Comparison of ENCODE assay signal across 8 mouse cellular contexts in genomic region chr19:5802011-5802786, GRCm38 (mm10). TPM values are rescaled to one million over a fixed set of nuclear protein-coding genes. Genes with fewer than 3 reads are reported as not detected.
DNase-seq lines count a peak whose midpoint lies in the region; ATAC-seq lines count a peak whose summit lies in the region.

No protein-coding gene starts in this region.

- H3K4me1 ChIP-seq in hindbrain, embryonic 15.5 days (replicated peaks), result peaks cover 37% of the 10 kb centered on the region

- H3K36me3 ChIP-seq in hindbrain, embryonic 15.5 days, result peaks cover 12% of the 10 kb centered on the region

- peak overlapping the region; percentile 98 for H3K9ac ChIP-seq in hindbrain, embryonic 15.5 days

- DNase-seq in T-cell, adult 2 months (ENCODE audit: low spot score), result peak; percentile 94
- peak; percentile 95 to 99 for DNase-seq in cerebellum, postnatal 36 days
- peak; percentile 97 to 98 for DNase-seq in frontal cortex, postnatal 36 days (ENCODE audit: low spot score in 2 of 2)
- DNase-seq in left cerebral cortex, adult 11 months (ENCODE audit: low spot score), result peak; percentile 89
- DNase-seq in lung, postnatal 36 days, result peak; percentile 98
- peak; percentile 99 for DNase-seq in retina, embryonic 14.5 days (ENCODE audit: low spot score)
- DNase-seq in thymus, postnatal 36 days, result peak; percentile 93 to 97

- peak overlapping the region; percentile 92 for H3K4me2 ChIP-seq in hindbrain, embryonic 15.5 days

- H3K4me3 ChIP-seq in hindbrain, embryonic 15.5 days, result peak overlapping the region; percentile 93

- no peaks in the 10 kb centered on the region for H3K9me3 ChIP-seq in hindbrain, embryonic 15.5 days

- ATAC-seq in hindbrain, embryonic 15.5 days (ENCODE audit: low FRiP score, low read depth), result no peak

- H3K27ac ChIP-seq in hindbrain, embryonic 15.5 days (replicated peaks), result peak overlapping the region; percentile 100

- WGBS in hindbrain, embryonic 15.5 days, result under 1% methylated on average over 25 of the region's 25 CpGs

- H3K27me3 ChIP-seq in hindbrain, embryonic 15.5 days, result no peaks in the 10 kb centered on the region

RNA-seq across cellular contexts. Expression of gene Scyl1, which starts 31.0 kb away (rescaled TPM):
- polyA plus RNA-seq in hindbrain, embryonic 15.5 days (2015; fragmentation: Nextera tagmentation; extraction: Ambion mirVana), result 79.7 and 92.6 TPM in 2 replicates
